9 mouse cellular contexts compared by ENCODE assay signal in genomic region chr5:130216781-130217180, GRCm38 (mm10). TPM values are rescaled to one million over a fixed set of nuclear protein-coding genes. Genes with fewer than 3 reads are reported as not detected.
DNase-seq lines count a peak whose midpoint lies in the region; ATAC-seq lines count a peak whose summit lies in the region.
"Had no signal": no experiment of that assay in that cellular context is flagged by ENCODE, and none has a peak within 500 bp of the region (broad histone marks: within the 10 kb centered on the region; RNA-seq: fewer than 3 reads in every experiment).

Gene Tmem248, plus strand, starts transcription at chr5:130217081.

- H3K27ac ChIP-seq in limb, embryonic 12.5 days, result no peak within 1 kb of the TSS

- H3K9me3 ChIP-seq in limb, embryonic 12.5 days, result peaks cover 7% of the 10 kb centered on the region; the same call in 1 of the 2 replicates

- H3K4me3 ChIP-seq in limb, embryonic 12.5 days (replicated peaks), result no peak within 1 kb of the TSS
- H3K4me3 ChIP-seq: erythroblast, embryonic 14.5 days had no signal

- intact Hi-C loops in heart, postnatal 25 days (cut with DNase I), result no loop called here

- ATAC-seq in erythroid progenitor cell, adult 5-6 weeks (replicated peaks; ENCODE audit: low FRiP score, poor library complexity, severe bottlenecking), result no peak
- ATAC-seq in limb, embryonic 12.5 days (ENCODE audit: insufficient number of reproducible peaks, insufficient read depth, low FRiP score, low TSS enrichment, low read depth), result no peak
- no peak for ATAC-seq in neutrophil, adult 5-6 weeks (ENCODE audit: extremely low read depth, insufficient number of reproducible peaks, low FRiP score, poor library complexity, severe bottlenecking)

- 83% methylated on average over 7 of the region's 7 CpGs for WGBS in limb, embryonic 12.5 days

- H3K9ac ChIP-seq in limb, embryonic 12.5 days (replicated peaks), result no peak within 1 kb of the TSS

- no peak for DNase-seq in thymus, postnatal 0 days (ENCODE audit: low spot score)
- DNase-seq in thymus, postnatal 25 days, result no peak
- no peak for DNase-seq in heart, postnatal 25 days (ENCODE audit: low spot score)
- DNase-seq in thymus, postnatal 36 days, result no peak
- no peak for DNase-seq in spleen, adult 12 weeks (ENCODE audit: low spot score)

- peaks cover 29% of the 10 kb centered on the region for H3K36me3 ChIP-seq in limb, embryonic 12.5 days

- no peak within 1 kb of the TSS for H3K4me2 ChIP-seq in limb, embryonic 12.5 days

- no peaks in the 10 kb centered on the region for H3K27me3 ChIP-seq in limb, embryonic 12.5 days

- no peaks in the 10 kb centered on the region for H3K4me1 ChIP-seq in limb, embryonic 12.5 days (replicated peaks)

RNA-seq across cellular contexts. Expression of gene Tmem248, which starts in this region (rescaled TPM):
- 27.8 and 39.5 TPM in 2 replicates for polyA plus RNA-seq in thymus, postnatal 0 days (2015; fragmentation: Nextera tagmentation; extraction: Ambion mirVana)
- 26.3 and 27.7 TPM in 2 replicates for total RNA-seq in erythroid progenitor cell, adult 5-6 weeks (2015; ENCODE audit: low replicate concordance)
- total RNA-seq in erythroid progenitor cell, adult 5-6 weeks (2017; ENCODE audit: low replicate concordance), result 25.5 and 32.0 TPM in 2 replicates
- 10 to 100 TPM; 32.8 to 33.6 TPM for total RNA-seq in heart, postnatal 25 days (2021)
- 36.4 and 37.2 TPM in 2 replicates for polyA plus RNA-seq in limb, embryonic 12.5 days (2016; fragmentation: Nextera tagmentation; extraction: Ambion mirVana)
- total RNA-seq in neutrophil, adult 5-6 weeks (2017), result 32.9 and 34.9 TPM in 2 replicates
